Mouse (Mus musculus) ZHBTc4 (cell line): ENCODE measurements around the gene Dppa4.
A peak's percentile ranks its signal among the peaks of the same experiment; 100 is the strongest.

Source experiments
- DNase-seq: peaks from one replicate; pipeline ENCODE4 v3.0.0-alpha.2; 2011; ENCODE audit warnings: low read depth, low spot score

Gene Dppa4

DNA sequence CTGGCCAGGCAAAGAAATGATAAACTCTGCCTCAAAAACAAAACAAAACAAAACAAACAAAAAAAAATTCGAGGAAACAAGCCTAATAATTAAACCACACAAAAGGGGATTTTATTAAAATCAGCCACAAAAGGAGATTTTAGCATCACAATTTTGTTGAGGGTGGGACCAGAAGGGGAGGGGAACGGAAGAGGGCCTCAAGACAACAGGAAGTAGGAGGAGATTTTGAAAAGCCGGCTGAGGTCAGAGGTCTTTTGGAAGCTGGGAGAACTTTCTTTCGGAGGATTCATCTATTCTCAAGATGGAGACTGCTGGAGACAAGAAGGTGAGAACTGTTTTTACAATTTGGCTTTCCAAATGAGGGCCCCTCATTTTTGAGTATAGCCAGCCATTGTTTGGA is at the start of gene Dppa4:
TSS of gene Dppa4 (plus strand) at position 217 of the 400 bp plus-strand sequence.
- DNase-seq = peak; percentile 67

DNA sequence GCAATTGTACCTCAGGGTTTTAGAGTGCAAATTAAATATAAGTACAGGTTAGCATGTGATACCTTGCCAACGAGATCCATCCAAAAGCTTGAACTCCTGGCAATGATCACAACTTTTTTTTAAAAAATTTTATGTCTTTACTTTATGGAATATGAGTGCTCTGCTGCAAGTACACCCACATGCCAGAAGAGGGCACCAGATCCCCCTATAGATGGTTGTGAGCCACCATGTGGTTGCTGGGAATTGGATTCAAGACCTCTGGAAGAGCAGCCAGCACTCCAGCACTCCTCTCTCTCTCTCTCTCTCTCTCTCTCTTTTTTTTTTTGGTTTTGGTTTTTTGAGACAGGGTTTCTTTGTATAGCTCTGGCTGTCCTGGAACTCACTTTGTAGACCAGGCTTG is 48.5 kb upstream of the Dppa4 start:
- peak; percentile 49 for DNase-seq

DNA sequence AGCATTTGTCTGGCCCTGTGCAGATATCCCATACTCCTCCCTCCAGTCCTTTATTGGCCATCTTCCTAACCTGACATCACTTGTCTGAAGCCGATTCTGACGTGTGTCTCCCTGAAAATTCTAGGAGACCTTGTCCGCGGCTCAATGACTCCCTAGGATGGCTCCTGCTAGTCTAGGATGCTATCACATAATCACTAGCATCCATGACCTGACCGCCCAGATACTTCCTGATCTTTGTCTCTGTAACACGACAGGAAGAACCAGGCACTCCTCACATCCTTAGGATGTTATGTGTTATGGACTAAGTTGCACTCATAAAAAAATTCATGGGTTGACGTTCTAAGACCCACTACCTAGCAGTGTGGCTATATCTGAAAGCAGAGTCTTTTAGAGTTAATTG is 45.9 kb upstream of the Dppa4 start:
- no peak for DNase-seq

DNA sequence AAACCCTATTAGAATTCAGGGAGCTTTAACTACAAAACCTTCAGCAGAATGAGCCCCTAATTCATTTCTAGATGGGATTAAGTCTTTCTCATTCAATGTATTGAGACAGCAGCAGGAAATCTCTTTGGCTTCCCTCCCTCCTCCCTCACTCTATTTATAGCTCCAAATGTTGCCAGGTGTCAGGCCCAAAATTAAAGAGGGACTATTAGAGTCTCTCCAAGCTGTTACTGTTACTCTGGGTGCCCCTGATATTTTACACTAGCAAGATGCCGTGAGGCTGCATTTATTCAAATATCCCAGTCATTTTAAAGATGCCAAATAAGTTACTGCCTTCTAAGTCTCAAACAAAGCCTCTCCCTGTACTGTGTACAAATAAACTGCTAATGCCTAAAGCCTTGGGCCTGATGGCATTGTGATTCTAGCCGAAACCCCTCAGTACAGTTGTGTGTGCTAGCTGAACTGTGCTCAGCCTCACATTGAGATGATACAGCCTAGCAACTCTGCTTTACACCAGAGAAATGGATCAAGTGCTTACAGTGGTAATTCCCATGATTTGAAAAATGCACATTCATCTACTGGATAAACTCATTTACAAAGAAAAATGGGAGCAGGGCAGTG is 36.4 kb upstream of the Dppa4 start:
- no peak for DNase-seq

DNA sequence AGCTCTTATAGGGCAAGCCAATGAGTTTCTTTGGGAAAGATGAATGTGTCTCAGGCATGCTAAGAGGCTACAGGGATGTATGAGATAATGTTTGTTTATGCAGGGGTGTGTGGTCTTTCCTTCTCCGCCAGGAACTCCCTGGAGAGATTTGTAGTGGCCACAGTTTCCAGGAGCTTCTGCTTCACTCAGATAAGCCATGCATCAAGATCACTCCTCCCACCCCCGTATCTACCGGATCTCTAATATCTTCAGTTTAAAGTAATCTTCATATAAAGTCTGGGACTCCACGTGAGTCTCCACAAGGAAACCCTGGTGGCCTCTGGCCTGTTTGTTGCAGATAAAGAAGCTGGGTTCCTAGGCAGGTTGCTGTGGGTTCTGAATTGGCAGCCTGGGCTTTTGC is 30.7 kb upstream of the Dppa4 start:
- DNase-seq = no peak

DNA sequence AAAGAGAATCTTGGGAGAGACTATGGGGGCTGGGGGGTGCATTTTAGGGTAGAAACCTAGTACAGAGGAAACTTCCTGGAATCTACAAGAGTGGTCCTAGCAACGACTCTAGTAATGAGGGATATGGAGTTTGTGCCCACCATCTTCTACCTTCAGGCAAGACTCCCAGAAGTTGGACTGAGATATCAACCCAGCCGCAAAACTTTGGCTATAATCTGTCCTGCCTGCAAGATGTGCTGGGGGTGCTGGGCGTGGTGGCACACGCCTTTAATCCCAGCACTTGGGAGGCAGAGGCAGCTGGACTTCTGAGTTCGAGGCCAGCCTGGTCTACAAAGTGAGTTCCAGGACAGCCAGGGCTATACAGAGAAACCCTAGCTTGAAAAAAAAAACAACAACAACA is 28.9 kb upstream of the Dppa4 start:
- DNase-seq = no peak

DNA sequence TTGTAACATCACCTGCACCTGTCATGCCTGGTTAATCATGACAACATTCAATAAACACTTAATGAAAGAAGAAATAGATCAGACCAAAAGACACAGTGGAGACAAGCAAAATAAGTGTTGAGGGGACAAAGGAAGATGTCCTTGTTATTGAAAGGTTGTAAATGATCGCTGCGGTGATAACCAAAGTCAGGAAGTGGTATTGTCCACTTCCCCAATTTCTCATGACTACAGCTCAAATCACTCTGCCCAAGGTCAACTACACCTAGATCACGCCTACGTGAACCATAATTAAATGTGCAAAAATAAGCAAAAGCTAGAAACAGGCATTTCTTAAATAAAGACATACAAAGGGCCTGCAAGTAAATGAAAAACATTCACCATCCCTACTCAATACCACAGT is 24.0 kb upstream of the Dppa4 start:
- DNase-seq = no peak

DNA sequence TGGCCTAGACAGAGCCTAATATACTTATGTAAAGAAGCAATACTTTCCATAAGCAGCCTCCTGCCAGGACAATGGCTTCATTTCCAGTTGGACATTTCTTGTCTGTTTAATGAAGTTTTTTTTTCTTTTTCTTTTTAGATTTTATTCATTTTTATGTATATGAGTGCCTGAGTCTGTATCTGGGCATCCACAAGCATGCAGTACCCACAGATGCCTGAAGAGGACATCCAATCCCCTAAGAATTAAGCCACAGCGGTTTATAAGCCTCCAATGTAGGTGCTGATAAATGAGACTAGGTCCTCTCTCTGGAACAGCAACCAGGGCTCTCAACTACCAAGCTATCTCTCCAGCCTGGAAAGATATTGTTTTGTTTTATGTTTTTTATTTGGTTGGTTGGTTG is 20.6 kb upstream of the Dppa4 start:
- DNase-seq = no peak

DNA sequence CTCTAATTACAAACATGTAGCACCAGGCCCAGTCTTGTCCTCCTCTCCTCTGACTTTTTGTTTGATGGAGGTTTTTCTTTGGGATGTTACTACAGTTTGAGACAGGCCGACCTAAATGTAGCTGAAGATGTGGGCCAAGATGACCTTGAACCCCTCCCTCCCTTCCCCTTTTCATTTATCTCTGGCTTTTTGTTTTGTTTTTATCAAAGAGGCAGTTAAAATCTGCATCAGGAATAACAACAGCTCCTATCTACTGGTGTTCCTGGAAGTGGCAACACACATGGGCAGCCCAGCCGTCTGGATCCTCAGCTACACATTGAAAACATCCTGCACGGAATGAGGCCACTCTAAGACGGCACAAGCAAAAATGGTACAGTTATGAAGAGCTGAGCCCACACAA is 17.7 kb upstream of the Dppa4 start:
- DNase-seq = peak; percentile 55

DNA sequence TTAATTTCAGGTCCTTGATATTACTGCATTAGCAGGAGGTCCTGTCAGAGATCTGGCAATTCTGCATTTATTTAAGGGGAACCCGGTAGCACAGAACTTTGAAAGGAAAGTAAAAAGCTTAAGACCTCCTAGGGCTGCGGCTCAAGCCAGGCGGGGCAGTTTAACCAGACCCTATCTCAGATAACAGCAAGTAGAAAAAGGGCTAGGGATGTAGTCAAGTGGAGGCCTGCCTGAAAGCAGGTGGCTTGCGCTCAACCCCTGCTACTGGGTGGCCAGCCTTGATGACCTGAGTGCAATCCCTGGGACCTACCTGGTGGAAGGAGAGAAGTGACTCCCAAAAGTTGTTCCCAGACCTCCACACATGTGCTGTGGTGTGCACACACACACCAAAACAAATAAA is 6.6 kb upstream of the Dppa4 start:
- DNase-seq = no peak

DNA sequence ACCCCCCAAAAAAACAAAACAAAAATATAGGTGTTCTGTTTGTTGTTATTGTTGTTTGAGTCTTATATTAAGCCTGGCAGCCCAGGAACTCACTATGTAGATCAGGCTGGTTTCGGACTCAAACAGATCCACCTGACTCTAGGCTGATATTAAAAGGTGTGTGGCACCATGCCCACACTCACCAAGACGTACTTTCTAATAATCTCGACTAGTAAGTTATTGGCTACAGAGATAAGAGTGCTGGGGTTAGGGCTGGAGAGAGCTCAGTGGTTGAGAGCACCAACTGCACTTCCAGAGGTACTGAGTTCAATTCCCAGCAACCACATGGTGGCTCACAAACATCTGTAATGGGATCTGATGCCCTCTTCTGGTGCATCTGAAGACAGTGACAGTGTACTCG is 2.6 kb upstream of the Dppa4 start:
- DNase-seq = no peak

DNA sequence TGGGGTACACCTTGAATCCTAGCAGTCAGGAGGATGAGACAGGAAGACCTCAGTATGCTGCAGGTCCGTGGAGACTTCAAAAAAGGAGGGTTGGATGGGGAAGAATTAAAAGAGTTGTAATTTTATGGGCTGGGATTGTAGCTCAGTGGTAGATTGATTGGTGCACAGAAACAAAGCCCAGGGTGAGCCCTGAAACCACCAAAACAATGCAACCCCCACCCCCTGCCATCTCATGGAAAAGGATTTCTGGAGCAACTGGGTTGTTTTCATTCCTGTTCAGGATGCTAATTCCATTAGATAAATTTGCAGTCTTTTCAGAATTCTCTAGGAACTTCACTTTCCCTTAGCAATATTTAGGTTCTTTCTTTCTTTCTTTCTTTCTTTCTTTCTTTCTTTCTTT is 732 bp upstream of the Dppa4 start:
- DNase-seq = no peak

DNA sequence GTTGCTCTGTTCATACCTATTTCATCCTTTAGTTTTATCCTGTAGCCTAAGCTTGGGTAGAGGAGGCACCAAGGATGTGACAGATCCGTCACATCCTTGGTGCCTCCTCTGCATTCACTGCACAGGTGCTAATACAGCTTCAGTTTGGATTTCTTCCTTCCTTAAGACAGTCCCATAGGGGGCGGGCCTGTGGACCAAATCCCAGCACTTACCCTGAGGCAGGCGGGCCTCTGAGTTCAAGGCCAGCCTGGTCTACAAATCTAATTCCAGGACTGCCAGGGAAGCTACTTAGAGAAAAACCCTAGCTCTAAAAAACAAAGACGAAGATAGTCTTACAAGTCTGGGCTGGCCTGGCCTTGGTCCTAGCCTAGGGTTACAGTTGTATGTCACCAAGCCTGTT is 2.0 kb downstream of the Dppa4 start:
- peak; percentile 54 for DNase-seq

DNA sequence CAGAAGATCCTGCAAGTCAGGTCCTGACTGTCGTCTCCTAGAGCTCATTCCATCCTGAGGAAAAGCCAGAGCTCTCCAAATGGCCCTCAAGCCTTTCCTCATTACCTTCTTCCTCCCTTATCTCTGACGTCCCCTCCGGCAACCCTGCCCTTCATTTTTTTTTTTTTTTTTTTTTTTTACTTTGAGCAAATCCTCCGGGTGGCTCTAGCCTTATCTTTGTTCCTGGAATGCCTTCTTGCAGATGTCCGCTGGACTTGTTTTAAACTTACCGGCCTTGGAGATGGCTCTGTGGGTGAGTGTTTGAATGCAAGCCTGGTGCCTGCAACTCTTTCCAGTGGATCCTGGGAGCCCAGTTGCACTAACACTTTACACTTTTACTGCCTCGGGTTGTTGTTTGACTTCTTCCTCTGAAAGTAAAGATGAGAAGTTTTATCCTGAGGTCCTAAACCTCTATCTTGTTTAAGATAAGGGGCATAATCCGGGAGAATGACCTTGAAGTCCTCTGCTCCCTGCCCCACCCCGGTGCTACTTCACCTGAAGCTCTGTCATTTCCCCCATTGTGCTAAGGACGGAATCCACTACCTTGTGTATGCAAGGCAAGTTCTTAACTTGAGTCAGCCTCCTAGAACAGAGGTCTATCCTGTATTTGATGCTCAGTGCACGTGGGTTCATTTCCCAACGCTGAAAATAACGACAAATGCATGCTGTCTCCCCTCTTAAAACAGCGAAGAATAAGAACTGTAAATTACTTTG is 14.0 kb downstream of the Dppa4 start:
- no peak for DNase-seq

DNA sequence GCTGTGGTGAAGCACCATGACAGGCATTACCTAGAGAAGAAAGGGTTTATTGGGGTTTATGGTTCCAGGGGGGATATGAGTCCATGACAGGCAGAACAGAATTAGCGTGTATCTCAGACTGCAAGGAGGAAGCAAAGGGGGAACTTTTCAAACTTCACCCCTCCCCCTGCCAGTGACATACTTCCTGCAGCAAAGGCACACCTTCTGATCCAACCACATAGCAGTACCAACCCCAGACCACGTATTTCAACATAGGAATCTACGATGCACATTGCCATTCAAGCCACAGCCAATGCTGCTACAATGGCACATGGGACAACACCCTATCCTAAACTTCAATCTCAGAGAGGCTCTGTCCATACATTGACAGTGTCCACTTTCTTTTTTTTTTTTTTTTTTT is 16.4 kb downstream of the Dppa4 start:
- no peak for DNase-seq

DNA sequence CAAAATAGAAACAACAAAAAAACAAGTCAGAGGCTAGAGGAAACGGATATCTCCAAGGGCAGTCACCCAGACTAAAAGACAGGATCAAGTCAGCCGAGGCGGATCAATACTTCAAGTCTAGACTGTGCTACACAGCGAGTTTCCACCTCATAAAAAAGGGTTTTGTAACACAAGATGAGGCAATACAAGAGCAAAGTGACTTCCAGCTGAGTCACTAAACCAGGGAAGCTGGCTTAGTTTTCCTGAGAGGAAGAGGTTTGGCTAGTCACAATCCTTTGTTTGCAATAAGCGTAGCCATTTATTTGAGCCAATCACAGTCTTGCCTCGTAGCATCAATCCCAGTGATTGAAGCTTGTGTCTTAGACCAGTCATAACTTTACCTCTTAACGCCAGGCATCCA is 20.0 kb downstream of the Dppa4 start, which contains the start of gene Dppa2:
TSS of gene Dppa2 (plus strand) at position 400 of the 400 bp plus-strand sequence.
- DNase-seq = peak; percentile 89

DNA sequence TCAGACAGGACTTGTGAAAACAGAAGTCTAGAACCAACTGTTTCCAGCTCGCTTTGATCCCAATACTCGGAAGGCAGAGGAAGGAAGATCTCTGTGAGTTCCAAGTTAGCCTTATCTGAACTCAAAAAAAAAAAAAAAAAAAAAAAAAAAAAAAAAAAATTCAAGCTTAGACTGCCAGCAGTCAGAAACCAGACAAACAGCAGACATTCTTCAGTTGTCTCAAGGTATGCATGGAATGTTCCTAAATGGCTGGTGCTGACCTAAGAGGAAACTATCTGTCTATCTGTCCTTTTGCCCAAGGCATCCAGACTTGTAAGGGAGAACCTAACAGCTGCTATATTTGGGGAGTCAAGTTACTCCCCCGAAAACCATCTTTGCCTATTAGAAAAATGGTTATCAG is 20.4 kb downstream of the Dppa4 start:
- DNase-seq = peak; percentile 66

DNA sequence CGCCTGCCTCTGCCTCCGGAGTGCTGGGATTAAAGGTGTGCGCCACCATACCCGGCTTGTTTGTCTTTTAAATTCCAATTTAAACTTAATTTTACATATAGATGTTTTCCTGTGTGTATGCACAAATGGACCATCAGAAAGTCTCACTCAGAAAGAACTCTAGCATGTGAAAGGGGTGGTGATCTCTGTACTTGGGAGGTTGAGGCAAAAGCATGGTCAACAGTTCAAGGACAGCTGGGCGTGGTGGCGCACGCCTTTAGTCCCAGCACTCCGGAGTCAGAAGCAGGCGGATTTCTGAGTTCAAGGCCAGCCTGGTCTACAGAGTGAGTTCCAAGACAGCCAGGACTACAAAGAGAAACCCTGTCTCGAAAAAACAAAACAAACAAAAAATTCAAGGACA is 25.4 kb downstream of the Dppa4 start:
- peak; percentile 96 for DNase-seq

DNA sequence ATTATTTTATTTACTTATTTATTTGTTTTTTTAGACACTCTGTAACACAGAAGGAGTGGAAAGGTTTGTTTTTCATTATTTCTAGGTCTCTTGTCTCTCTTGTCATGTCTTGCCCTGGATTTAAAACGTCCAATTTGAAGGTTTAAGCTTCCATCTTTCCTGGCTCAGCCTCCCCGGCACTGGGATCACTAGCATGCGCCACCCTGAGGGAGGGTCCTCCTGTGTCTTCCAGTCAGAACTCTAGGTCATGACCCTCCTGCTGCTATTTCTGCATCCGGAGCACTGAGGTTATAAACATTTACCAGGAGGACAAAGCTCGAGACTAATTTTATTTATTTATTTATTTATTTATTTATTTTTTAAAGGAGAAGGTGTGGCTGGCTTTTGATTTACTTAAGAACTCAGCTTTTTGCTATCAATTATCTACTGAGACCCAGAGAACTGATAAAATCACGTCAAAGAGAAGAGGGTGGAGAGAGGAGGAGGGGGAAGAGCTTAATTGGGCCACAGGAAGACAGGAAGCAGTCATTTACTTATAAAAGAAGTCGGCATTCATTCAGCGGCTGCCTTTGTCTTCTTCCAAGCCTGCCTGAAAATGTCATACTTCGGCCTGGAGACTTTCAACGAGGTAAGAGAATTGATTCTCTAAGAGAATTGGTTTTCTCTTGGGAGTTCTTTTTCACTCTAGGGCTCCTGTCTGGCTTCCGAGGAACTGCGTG is 26.5 kb downstream of the Dppa4 start:
- peak; percentile 87 for DNase-seq

DNA sequence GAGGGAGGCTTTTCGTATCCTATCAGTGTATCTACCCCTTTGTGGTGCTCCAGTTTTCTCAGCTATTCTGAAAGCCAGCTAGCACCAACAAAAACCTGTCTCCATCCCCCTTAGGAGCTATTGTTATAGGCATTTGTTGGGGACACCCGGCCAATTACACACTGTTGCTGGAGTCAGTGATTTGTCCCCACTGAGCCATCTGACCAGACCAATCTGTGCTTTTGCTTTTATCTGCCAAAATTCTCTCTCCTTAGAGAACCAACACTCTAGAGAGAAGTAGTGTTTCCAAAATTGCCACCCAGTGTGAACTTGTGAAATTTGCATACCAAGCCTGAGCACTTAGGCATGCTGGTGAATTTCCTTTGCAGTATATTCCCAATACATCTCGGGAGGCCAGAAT is 31.8 kb downstream of the Dppa4 start:
- DNase-seq = no peak

DNA sequence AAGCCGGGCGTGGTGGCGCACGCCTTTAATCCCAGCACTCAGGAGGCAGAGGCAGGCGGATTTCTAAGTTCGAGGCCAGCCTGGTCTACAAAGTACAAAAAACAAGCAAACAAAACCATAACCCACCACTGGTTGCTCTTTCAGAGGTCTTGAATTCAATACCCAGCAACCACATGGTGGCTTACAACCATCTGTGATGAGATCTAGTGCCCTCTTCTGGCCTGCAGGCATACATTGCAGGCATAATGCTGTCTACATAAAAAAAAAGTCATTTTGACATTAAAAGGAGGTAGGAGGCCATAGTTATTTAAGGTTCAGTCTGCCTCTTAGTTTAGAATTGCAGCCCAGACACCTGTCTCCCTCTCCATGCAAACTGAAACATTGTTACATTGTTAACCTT is 37.2 kb downstream of the Dppa4 start:
- DNase-seq = peak; percentile 67

DNA sequence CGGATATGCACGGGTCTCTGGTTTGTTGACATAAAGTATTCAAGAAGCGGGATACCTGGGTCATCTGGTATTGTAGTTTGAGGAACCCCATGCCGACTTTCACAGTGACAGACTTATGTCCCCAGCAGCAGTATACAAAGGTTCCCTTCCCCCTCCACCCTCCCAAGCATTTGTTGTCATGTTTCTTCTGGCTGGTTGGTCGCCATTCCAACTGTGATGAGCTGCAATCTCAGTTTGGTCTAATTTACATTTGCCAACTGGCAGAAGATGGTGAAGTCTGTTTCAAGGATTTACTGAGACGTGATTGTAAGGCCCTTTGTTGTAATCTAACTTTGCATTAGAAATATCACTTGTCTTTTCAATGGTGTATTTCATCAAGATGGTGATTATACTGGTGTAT is 39.6 kb downstream of the Dppa4 start:
- DNase-seq = no peak
